Mouse (Mus musculus): Measurements from ENCODE around the gene Klhl1. TPM values are rescaled to one million over a fixed set of nuclear protein-coding genes. Genes with fewer than 3 reads are reported as not detected.

Gene Klhl1
- total and polyA plus RNA-seq, 3 experiments, result 0.05 TPM; not detected in 2

DNA sequence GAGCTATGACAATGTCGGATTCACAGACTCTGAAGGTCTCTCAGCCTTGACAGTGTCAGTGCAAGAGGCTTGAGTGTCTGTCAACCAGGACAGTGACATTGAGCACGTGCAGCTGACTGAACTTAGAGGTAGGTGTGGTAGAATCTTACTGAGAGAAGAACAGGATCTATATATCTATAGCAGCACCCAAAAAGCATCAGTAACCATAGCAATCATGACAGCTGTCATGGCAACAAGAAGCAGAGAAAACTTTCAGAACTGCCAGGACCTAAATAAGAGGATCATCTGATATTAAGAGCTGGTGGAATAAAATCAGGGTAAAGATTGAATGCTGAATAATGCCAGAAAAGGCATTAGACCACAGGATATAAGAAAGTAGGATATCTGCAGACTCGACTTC is 453.0 kb downstream of the Klhl1 start:
- Histone ChIP-seq H3K36me3 (replicated peaks) (no peaks in the 10 kb centered on the region), H3K4me1 (ENCODE audit: insufficient read depth, low read depth, low read length) (no peaks in the 10 kb centered on the region), H3K4me3 (ENCODE audit: low read depth, low read length) (no peak overlapping the region), H3K9me3 (replicated peaks) (peaks cover 4% of the 10 kb centered on the region; the same call in 1 of the 2 replicates), H3K27me3 (ENCODE audit: insufficient read depth, low read length) (no peaks in the 10 kb centered on the region)
- TF ChIP-seq GATA2 (IDR thresholded peaks at IDR 0.05; ENCODE audit: borderline replicate concordance, low read depth, low read length), result no peak
- no peak for TF ChIP-seq CTCF (IDR thresholded peaks at IDR 0.05; ENCODE audit: low read depth, low read length)
- no peak for TF ChIP-seq TAL1 (conservative IDR thresholded peaks at IDR 0.05; ENCODE audit: low read depth, low read length)
- TF ChIP-seq POLR2AphosphoS5 (IDR thresholded peaks at IDR 0.05; ENCODE audit: insufficient replicate concordance, low read depth, low read length), result no peak
- no peak for TF ChIP-seq GATA1 (IDR thresholded peaks at IDR 0.05; ENCODE audit: borderline replicate concordance, low read length)
- no peak for DNase-seq (ENCODE audit: low spot score)
- ATAC-seq (ENCODE audit: extremely low read depth, insufficient number of reproducible peaks, low FRiP score, poor library complexity, severe bottlenecking), result no peak
